Mouse (Mus musculus) neural tube, postnatal 0 days (tissue): Measurements from ENCODE around the gene Ldoc1. TPM values are rescaled to one million over a fixed set of nuclear protein-coding genes. Genes with fewer than 3 reads are reported as not detected.

Experiments used
- polyA plus RNA-seq: library from polyadenylated mRNA; unstranded; fragments of >200 nt; fragmentation: Nextera tagmentation; extraction: Ambion mirVana; gene quantifications from 2 replicates; pipeline ENCODE4 v1.2.1, GENCODE M21; 2015

Gene Ldoc1
- 14.5 and 15.9 TPM in 2 replicates for polyA plus RNA-seq

GRCm38 (mm10) chrX:61709302-61710033 is at the start of gene Ldoc1:
TSS of gene Ldoc1 (plus strand) at chrX:61709497.

